Mouse (Mus musculus) cerebellum, adult (tissue): ENCODE measurements around the gene Pde6b.
A peak's percentile ranks its signal among the peaks of the same experiment; 100 is the strongest.

Source experiments
- ATAC-seq: cut with Nextera tagmentation; 2 replicates; pipeline ENCODE4 v1.9.2; 2017; ENCODE audit warnings: mild to moderate bottlenecking, moderate library complexity, mixed read lengths; ENCODE audit not compliant: insufficient number of reproducible peaks, low FRiP score, low TSS enrichment

Gene Pde6b

DNA sequence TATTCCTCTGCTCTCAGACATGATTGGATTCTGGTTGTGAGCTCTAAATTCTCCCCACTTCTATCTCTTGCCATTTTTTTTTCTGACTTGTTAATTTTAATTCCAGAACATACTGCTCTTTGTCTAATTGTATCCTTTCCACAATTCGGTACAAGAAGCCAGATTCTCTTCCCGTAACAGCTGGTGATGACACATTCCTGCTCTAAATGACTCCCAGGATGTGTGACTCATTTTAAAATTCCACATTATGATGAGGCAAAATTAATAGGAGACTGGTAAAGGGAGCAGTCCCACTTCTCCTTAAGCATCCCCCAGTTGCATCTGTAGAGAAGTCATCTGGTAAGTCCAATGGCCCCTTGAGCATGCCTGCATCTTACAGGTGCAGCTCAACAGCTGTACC, 2.6 kb upstream of the Pde6b start:
- ATAC-seq = no peak

DNA sequence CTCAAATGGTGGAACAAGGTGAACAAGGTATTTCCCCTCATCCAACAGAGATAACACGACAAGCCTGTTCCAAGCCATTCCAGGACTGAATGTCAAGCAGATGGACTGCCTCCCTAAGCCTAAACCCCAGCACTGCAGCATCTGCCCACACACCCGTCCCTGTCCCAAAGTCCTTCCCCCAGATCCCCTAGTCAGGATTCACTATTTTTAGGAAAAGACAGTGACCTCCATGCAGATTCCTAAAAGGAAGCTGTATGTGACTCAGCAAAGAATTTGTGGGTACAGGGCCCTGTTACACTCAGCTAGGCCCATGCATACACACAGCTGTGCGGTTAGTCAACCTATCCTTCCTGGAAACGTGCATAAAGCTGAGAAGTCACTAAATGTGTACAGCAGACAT, 1.7 kb upstream of the Pde6b start:
- ATAC-seq = no peak

DNA sequence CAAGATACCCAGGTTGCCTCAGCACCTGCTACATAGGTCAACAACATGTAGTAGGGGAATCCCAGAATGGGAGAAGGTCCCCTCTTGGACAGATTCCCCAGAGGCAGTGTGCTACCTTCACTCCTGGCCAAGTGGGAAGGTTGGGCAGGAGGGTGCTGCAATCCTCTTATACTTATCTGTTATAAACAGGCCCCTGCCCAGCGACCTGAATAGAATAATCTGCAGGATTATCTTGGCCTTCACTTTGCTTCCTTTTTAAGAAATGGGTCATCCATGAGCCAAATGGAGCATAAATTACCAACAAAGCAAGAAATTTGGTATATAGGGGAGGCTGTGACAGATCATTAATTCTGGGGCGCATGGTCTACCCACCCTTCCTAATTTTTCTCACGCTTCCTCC, 1.6 kb downstream of the Pde6b start:
- no peak for ATAC-seq

DNA sequence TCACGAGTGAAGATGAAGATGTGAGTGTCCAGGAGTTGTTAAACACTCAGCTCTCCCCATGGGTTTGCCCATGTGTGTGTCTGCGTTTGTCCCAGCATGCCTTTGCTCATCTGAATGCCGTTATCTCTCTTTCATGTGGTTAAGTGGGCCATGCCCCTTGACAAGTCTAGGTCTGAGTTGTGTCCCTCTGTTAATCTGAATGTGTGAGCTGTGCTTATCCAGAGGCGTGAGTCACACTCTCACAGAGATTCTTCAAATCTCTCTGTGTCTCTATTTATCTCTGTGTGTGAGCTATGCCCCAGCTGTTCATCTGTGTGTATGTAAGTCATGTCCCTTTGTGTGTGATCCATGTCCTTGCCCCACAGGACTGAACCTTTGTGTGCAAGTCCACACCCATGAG, 15.3 kb downstream of the Pde6b start:
- no peak for ATAC-seq

DNA sequence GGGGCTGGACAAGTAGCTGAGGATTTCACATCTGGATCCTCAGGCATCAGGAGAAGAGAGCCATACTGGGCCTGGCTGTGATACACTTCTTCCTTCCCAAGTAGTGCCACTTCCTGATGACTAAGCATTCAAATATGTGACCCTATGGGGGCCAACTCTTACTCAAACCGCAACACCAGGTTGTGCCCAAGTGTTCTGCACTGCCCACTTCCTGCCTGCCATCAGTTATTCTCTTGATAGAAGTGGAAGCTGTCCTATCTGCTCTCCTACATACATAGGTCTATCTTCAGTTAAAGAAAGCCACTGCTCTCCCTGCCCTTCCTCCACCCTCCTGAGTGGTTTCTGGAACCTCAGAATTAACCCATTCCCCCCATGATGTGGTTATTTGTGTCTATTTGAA, 17.3 kb downstream of the Pde6b start:
- ATAC-seq = no peak

DNA sequence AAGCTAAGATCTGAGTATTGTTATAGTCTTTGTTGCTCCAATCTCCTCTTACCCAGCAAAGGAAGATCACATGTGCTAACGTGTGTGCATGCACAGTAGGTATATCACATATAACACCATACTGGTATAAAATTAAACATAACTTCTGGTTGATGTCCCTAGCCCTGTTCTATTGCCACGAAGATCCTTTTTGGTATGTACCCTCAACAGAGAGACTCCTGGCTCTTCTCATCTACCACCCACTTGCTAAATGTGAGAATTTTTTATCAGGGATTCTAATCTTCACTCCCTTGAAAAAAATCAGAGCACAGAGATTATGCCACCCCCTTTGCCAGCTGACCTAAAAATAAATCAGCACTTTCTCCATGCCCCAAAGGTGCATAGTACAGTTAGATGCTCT, 18.8 kb downstream of the Pde6b start:
- ATAC-seq = no peak

DNA sequence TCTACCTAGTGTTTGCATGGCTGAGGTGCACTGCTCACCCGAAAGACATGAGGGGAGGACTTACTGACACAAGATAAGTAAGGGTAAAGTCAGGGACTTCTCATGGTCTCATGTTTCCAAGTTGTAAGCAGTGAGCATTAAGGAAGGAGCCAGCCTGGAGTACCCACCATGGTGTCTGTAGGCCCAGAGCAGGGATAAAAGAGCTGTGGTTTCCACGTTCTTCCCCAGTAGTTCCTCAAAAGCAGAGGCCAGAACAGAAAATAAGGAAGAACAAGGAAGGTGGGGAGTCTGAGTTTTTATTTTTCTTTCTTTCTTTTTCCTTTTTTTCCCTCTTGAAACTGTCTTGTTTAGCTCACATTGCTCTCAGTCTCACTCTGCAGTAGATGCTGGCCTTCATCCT, 26.5 kb downstream of the Pde6b start:
- ATAC-seq = no peak

DNA sequence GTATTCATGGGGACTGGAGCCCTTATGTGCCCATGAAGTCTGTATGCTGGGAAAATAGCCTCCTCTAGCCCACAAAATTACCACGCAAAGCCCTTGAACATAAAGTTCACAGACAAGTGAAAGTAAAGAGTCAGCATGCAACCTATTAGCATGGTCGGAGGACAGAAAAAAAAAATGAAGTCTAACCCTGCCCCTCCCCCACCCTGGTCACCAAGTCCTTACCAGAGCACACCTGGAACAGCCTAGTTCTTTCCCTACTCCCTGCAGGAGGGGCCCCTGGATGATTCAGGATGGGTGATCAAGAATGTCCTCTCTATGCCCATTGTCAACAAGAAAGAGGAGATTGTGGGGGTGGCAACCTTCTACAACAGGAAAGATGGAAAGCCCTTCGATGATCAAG, 34.5 kb downstream of the Pde6b start:
- no peak for ATAC-seq

DNA sequence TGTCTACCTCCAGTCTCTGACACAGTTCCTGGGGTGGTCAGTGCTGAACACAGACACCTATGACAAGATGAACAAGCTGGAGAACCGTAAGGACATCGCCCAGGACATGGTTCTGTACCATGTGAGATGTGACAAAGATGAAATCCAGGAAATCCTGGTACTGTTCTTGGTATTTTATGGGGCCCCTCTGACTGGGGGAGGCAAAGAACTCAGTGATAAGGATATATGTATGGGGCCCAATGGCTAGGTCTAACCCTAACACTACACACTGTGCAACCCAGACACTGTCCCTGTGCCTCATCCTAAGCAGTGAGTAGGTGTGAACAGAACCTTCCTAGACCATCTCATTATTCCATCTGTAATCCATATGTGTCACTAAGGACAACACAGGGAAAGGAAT, 35.2 kb downstream of the Pde6b start:
- ATAC-seq = no peak

DNA sequence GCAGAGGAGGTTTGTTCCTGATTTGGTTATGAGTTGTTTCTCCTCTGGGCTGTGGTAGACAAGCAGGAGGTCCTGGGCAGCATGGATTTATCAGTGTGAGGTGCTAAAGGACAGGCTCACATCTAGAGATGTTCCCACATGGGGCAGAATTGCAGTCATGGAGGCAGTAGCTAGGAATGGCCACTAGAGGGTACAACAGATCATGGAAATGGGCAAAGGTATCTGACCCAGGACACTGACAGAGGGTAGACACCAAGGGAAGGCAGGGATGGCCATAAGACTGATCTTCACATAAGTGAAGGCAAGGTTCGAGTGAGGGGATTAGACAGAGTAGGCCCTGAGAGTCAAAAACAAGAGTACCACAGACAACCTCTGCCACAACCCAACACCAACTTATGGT, 39.0 kb downstream of the Pde6b start:
- ATAC-seq = peak; percentile 78; the same call in 1 of the 2 replicates

DNA sequence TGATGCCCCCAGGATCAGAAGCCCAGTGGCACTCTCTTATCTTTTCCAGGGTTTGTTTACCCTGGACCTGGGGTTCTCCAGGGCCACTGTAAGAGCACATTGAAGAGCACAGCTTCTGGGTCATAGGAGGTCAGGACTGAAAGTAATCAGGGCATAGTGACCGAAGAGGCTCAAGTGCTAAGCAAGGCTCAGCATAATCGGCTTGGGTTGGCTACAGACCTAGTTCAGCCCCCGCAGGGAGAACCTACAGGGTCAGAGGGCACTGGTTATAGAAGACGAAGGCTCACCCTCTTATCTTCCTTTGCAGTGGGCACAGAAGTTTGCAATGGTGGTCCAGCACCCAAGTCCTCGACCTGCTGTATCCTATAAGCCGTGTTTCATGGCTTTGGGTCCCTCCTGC, 43.0 kb downstream of the Pde6b start:
- no peak for ATAC-seq

DNA sequence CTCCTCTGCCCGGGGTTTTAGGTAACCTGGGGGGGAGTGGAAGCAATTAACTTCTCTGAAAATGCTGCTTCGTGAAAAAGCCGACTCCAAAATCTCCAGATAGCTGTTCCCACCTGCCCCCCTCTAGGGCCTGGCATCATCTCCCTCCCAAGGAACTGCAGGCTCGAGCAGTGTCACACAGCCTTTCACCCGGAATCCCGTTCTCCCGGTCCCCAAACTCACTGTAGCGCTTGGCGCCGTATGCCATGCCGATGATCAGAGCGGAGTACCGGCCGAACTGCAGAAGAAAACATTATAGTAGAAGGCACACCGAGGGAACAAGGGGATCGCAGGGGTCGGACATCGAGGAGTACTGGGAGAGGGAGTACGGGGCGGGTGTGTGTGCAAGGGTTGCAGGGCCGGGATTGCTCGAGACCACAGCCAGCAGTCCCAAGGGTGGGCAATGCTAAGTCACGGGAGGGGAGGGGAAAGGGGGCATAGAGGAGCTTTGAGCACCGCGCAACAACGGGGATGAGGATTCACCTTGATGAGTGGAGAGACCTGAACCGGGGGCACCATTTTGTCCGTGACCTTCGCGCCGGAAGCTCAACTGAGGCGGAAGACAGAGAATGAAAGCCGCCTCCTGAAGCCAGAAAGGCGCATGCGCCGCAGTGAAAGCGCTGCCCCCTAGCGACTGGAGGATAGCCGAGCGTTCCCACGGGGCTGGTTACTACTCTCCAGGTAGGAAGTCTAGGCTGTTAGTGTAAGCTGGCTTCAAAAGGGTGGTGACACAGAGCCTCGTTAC, 45.8 kb downstream of the Pde6b start, which contains the start of gene Atp5k:
TSS of gene Atp5k (minus strand) at position 645 of the 784 bp plus-strand sequence.
- ATAC-seq = peak; percentile 88

DNA sequence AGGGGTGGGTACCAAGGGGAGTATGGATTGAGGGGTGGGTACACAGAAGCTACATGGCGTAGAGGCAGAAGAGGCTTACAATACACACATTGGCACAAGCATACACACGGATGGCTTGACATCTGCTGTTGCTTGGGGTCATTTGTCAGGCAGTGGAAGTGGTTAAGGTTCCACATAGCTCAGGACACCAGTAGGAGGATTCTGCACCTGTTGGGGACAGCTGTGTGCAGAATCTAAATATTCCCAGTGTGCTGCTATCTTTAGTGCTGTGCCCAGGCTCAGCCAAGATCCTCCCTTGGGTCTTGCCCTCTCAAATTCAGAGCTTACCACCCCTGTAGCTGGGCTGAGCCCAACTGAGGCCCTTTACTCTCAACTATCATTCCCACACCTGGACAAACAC, 47.9 kb downstream of the Pde6b start:
- no peak for ATAC-seq

DNA sequence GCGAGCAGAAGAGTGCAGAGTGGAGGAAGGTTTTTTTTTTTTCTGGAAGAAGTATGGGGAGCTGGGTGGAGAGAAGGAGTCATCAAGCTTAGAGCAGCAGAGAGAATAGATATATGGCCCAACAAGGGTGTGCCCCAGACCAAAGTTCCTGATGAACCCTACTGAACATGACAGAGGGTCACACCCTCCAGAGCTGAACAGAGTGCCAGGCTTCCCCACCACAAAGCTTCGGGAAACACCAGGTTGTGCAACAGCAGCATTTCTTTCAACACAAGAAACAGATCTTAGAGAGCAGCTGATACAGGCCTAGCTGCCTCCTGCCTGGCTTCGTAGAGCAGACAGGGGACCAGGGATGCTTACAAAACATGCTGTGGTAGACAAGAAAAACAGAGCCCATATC, 58.8 kb downstream of the Pde6b start:
- no peak for ATAC-seq

DNA sequence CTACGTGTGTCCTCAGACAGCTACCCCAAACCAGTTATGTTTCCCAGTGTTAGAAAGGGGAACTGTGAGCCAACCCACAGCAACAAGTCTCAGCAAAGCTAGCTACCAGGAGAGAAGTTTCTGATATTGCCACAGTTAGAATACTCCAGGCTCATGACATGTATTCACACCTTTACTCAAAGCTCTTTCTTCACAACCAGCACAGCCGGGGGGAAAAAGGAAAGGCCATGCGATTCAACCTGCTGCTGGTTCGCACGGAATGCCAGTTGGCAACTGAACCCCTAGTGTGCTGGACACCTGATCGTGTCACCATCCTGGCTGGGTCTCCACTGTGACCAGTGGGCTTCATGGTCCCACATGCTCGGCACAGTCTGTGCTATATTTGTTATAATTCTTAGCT, 59.7 kb downstream of the Pde6b start:
- no peak for ATAC-seq

DNA sequence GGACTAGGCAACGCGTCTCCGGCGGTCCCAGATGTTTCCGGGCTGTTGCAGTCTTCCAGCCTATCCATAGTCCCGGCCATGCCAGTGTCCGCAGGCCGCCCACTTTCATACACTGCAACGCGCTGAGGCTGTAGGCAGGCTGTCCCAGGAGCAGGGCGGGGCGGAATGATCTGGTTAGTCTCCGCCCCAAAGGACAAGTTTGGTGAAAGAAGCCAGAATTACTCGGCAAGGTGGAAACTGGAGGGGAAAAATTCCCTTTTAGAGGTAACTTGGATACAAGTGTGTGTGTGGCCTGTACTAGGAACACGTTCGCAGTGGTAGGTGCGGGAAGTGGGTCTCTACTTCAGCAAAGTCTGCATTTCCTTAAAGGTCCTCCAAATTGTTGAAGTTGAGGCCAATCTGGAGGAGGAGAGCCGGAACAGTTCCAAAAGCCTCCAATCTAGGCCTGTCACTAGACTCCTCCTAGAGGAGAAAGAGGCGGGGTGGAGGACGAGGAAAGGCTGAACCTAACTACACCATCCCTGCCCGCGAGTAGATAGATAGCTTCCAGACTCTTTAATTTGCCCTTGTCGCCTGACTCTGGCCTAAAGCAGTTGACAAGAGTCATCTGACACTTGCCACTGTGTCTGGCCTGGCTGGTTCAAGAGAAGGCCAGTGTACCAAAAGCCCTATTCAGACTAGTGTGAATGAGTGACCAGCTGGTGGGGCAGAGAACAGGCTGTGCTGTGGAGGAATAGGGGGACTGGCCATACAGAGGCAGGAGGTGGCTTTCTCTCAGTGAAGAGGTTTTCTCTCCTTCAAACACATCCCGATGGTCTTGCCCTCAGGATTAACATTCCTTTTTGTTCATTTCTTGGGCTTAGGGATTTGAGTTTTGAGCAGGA, 60.8 kb downstream of the Pde6b start, which contains the start of gene Mfsd7a:
TSS of gene Mfsd7a (minus strand) at position 107 of the 884 bp plus-strand sequence.
- ATAC-seq = no peak

DNA sequence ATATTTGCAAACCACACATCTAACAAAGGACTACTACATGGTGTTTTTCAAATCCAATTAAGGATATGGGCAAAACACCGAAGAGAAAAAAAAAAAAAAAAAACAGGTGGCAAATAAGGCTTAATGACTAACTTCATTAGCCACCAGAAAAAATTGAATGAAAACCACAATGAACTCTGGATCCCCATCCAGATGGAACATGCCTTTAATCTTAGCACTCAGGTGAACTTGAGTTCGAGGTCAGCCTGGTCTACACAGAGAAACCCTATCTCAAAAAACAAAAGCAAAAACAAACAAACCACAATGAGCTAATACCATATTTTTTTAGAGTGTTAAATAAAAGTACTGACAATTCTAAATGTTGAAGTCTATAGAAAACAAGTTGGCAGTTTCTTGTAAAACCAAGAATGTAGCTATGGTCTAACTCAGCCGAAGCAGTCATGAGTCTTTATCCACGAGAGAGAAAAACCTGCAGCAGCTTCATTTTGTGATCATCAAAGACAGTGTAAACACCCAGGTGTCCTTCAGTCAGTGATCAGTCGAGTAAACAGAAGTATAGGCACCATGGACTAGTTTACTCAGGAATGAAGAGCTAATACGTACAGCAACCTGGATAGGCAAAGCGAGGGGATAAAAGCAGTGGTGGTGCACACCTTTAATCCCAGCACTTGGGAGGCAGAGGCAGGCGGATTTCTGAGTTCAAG, 62.8 kb downstream of the Pde6b start:
- ATAC-seq = no peak

DNA sequence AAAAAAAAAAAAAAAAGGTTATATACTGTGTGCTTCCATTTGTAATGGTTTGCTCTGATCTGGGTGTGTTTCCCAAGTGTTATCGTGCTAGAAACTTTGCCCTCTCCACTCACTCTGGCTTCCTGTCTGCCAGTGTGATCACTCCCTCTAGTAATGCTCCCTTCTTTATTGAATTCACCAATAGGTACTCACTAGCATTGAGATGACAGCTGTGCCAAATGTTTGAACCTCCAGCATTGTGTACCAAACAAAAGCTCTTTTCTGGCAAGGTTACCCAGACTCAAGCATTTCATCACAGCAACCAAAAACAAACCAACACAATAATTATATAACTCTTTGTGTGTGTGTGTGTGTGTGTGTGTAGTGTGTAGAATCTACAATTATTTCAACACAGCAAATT, 63.4 kb downstream of the Pde6b start:
- ATAC-seq = no peak

DNA sequence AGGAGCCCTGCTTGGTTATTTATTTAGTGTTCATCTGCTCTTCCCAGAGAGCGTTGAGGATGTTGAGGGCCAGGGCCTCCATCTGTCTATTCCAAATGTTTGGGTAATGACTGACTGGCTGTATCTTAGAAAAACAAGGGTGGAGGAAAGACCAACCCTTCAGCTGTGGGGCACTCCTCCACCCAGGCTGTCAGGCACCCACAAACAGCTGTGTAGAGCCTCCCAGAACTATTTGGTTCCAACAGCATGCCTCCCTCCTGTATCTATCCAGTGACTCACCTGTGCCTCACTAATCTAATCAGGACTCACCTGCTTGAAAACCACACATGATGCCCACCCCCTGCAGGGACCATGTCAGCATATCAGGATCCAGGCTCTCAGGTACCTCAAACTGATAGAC, 64.2 kb downstream of the Pde6b start:
- no peak for ATAC-seq

DNA sequence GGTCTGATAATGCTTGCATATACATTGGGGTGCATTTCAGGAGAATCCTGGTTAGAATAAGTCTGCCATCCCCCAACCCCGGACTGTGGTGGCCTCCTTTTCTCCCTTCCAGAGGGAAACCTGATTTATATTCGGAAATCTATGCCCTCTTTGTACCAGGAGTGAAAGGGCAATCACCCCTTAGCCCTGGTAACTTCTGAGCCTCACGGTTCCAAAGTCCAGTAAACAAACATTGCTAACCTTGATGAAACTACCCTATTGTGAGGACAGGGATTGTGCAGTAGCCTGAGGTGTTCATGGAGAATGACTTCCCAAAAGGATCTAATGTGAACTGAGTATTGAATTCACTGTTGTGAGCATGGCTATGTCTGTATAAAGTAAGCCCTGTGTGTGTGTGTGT, 65.9 kb downstream of the Pde6b start:
- ATAC-seq = no peak

DNA sequence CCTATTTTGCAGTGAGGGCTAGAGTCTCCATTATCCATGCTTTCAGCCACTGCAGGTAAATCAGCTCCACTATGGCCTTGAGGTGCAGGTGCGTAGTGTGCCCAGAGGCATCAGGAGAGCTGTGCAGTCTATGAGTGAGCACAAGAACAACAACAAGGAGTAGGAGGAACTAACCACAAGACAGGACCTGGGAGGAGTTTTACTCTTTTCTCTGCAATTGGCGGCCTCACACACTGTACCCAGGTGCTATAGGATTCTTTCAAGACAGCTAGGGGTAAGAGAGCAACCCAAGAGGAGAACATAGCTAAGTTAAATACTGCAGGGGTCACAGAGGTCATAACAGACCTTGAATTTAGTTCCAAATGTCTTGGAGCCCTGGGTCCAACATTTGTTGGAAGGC, 70.5 kb downstream of the Pde6b start:
- ATAC-seq = no peak
